Mouse (Mus musculus): ENCODE data around the gene Glul. TPM values are rescaled to one million over a fixed set of nuclear protein-coding genes. Genes with fewer than 3 reads are reported as not detected.

The Glul gene
- total and polyA plus RNA-seq, 3 experiments, result 22.6 to 49.1 (median 45.2) TPM

GRCm38 (mm10) chr1:153924395-153925385 lies 24.9 kb downstream of the Glul start:
- TF ChIP-seq EP300 (IDR thresholded peaks at IDR 0.05; ENCODE audit: low read length), result no peak
- TF ChIP-seq POLR2AphosphoS2 (IDR thresholded peaks at IDR 0.05; ENCODE audit: low read depth, low read length), result no peak
- no peak for TF ChIP-seq ETS1 (conservative IDR thresholded peaks at IDR 0.05; ENCODE audit: low read depth, low read length)
- TF ChIP-seq CTCF (conservative IDR thresholded peaks at IDR 0.05 in 1 of 2, IDR thresholded peaks at IDR 0.05 in 1 of 2; ENCODE audit: low read depth in 2 of 2, low read length in 2 of 2), result no peak
- TF ChIP-seq GABPA (IDR thresholded peaks at IDR 0.05; ENCODE audit: insufficient replicate concordance, low read depth, low read length), result no peak
- no peak for TF ChIP-seq E2F4 (IDR thresholded peaks at IDR 0.05; ENCODE audit: insufficient replicate concordance, low read depth, low read length)
- TF ChIP-seq JUND (conservative IDR thresholded peaks at IDR 0.05; ENCODE audit: low read depth, low read length), result no peak
- TF ChIP-seq KAT2A (IDR thresholded peaks at IDR 0.05; ENCODE audit: insufficient replicate concordance, low read length), result no peak
- TF ChIP-seq MYC (IDR thresholded peaks at IDR 0.05; ENCODE audit: low read depth, low read length), result no peak
- TF ChIP-seq USF1 (IDR thresholded peaks at IDR 0.05; ENCODE audit: low read depth, low read length), result no peak
- no peak for TF ChIP-seq BHLHE40 (IDR thresholded peaks at IDR 0.05; ENCODE audit: low read depth, low read length)
- H3K79me2 ChIP-seq (replicated peaks; ENCODE audit: control insufficient read depth, extremely low read depth, insufficient read depth, poor library complexity, severe bottlenecking), result no peaks in the 10 kb centered on the region
- no peak for DNase-seq (ENCODE audit: extremely low read depth)
- no peaks in the 10 kb centered on the region for H3K4me1 ChIP-seq (ENCODE audit: control insufficient read depth in 1 of 2, insufficient read depth in 2 of 2)
- H3K4me2 ChIP-seq (ENCODE audit: insufficient read depth, low read depth, poor library complexity, severe bottlenecking), result no peak overlapping the region
- no peak overlapping the region for H3K27ac ChIP-seq (ENCODE audit: insufficient read depth, low read depth)
- in situ Hi-C loops (cut with MboI; ENCODE audit: low pct_ligation_motif_present, low pct_unique_long_range_greater_than_20kb, low sequenced_read_pairs), result no loop called here
- H3K27me3 ChIP-seq (replicated peaks), result no peaks in the 10 kb centered on the region
- H3K9me3 ChIP-seq (replicated peaks; ENCODE audit: low read length), result no peaks in the 10 kb centered on the region
- no peak overlapping the region for H3K9ac ChIP-seq (ENCODE audit: insufficient read depth, low read depth)
- H3K4me3 ChIP-seq (replicated peaks in 1 of 3; ENCODE audit: low read depth in 2 of 3, low read length in 2 of 3, poor library complexity in 1 of 3), result no peak overlapping the region
- no peaks in the 10 kb centered on the region for H3K36me3 ChIP-seq (replicated peaks in 1 of 2; ENCODE audit: control insufficient read depth in 1 of 2, insufficient read depth in 1 of 2, low read length in 1 of 2)
- dilution Hi-C loops (cut with MboI; ENCODE audit: extremely low pct_ligation_motif_present, extremely low pct_unique_long_range_greater_than_20kb, low sequenced_read_pairs), result no loop called here

GRCm38 (mm10) chr1:153930431-153930830 lies 30.7 kb downstream of the Glul start:
- dilution Hi-C loops (cut with MboI; ENCODE audit: extremely low pct_ligation_motif_present, extremely low pct_unique_long_range_greater_than_20kb, low sequenced_read_pairs), result no loop called here
- TF ChIP-seq GABPA (IDR thresholded peaks at IDR 0.05; ENCODE audit: insufficient replicate concordance, low read depth, low read length), result no peak
- TF ChIP-seq JUND (conservative IDR thresholded peaks at IDR 0.05; ENCODE audit: low read depth, low read length), result no peak
- TF ChIP-seq USF1 (IDR thresholded peaks at IDR 0.05; ENCODE audit: low read depth, low read length), result no peak
- TF ChIP-seq SMC3 (IDR thresholded peaks at IDR 0.05; ENCODE audit: low read depth, low read length), result no peak
- TF ChIP-seq KAT2A (IDR thresholded peaks at IDR 0.05; ENCODE audit: insufficient replicate concordance, low read length), result no peak
- TF ChIP-seq ETS1 (conservative IDR thresholded peaks at IDR 0.05; ENCODE audit: low read depth, low read length), result no peak
- no peak for TF ChIP-seq IRF4 (IDR thresholded peaks at IDR 0.05; ENCODE audit: low read depth, low read length)
- no peak for TF ChIP-seq MXI1 (IDR thresholded peaks at IDR 0.05; ENCODE audit: low read depth, low read length)
- TF ChIP-seq RAD21 (IDR thresholded peaks at IDR 0.05; ENCODE audit: low read depth, low read length), result no peak
- TF ChIP-seq ELF1 (IDR thresholded peaks at IDR 0.05; ENCODE audit: low read depth, low read length), result no peak
- TF ChIP-seq UBTF (IDR thresholded peaks at IDR 0.05; ENCODE audit: low read depth, low read length), result no peak
- no peak for TF ChIP-seq PAX5 (IDR thresholded peaks at IDR 0.05; ENCODE audit: low read length)
- no peak for TF ChIP-seq RCOR1 (conservative IDR thresholded peaks at IDR 0.05; ENCODE audit: low read depth, low read length)
- TF ChIP-seq MAFK (IDR thresholded peaks at IDR 0.05; ENCODE audit: insufficient replicate concordance, low read length), result no peak
- no peak for TF ChIP-seq CHD1 (IDR thresholded peaks at IDR 0.05; ENCODE audit: low read depth, low read length)
- TF ChIP-seq TCF12 (IDR thresholded peaks at IDR 0.05; ENCODE audit: low read depth, low read length), result no peak
- no peak for DNase-seq (ENCODE audit: extremely low read depth)
- H3K27me3 ChIP-seq (replicated peaks), result no peaks in the 10 kb centered on the region
- H3K27ac ChIP-seq (ENCODE audit: insufficient read depth, low read depth), result no peak overlapping the region
- H3K79me2 ChIP-seq (replicated peaks; ENCODE audit: control insufficient read depth, extremely low read depth, insufficient read depth, poor library complexity, severe bottlenecking), result no peaks in the 10 kb centered on the region
- H3K4me2 ChIP-seq (ENCODE audit: insufficient read depth, low read depth, poor library complexity, severe bottlenecking), result no peak overlapping the region
- H3K9ac ChIP-seq (ENCODE audit: insufficient read depth, low read depth), result no peak overlapping the region
- no peaks in the 10 kb centered on the region for H3K9me3 ChIP-seq (replicated peaks; ENCODE audit: low read length)
- no peaks in the 10 kb centered on the region for H3K4me1 ChIP-seq (ENCODE audit: control insufficient read depth in 1 of 2, insufficient read depth in 2 of 2)
- in situ Hi-C loops (cut with MboI; ENCODE audit: low pct_ligation_motif_present, low pct_unique_long_range_greater_than_20kb, low sequenced_read_pairs), result no loop called here
- no peak overlapping the region for H3K4me3 ChIP-seq (replicated peaks in 1 of 3; ENCODE audit: low read depth in 2 of 3, low read length in 2 of 3, poor library complexity in 1 of 3)
- no peaks in the 10 kb centered on the region for H3K36me3 ChIP-seq (replicated peaks in 1 of 2; ENCODE audit: control insufficient read depth in 1 of 2, insufficient read depth in 1 of 2, low read length in 1 of 2)
